Mouse (Mus musculus): ENCODE data around the gene Wnt9a. TPM values are rescaled to one million over a fixed set of nuclear protein-coding genes. Genes with fewer than 3 reads are reported as not detected.

Wnt9a gene
- polyA plus RNA-seq, 1 experiment from 2014 or later = 1.6 TPM

- H3K4me1 ChIP-seq (ENCODE audit: insufficient read depth, low read length) = peaks cover 24% of the 10 kb centered on the region
- H3K4me3 ChIP-seq (ENCODE audit: low read length) = no peak overlapping the region
- ATAC-seq (ENCODE audit: low FRiP score, low TSS enrichment) = peak; percentile 29; the same call in 1 of the 2 replicates
- H3K4me2 ChIP-seq (replicated peaks; ENCODE audit: low read depth, low read length) = no peak overlapping the region
- H3K36me3 ChIP-seq (ENCODE audit: insufficient read depth, low read length) = no peaks in the 10 kb centered on the region
- no peaks in the 10 kb centered on the region for H3K9me3 ChIP-seq (ENCODE audit: low read length)
- H3K27ac ChIP-seq (ENCODE audit: low read length) = no peak overlapping the region
- WGBS = 46% methylated on average over 5 of the region's 5 CpGs
- H3K9ac ChIP-seq (replicated peaks; ENCODE audit: low read length) = no peak overlapping the region
- H3K27me3 ChIP-seq (ENCODE audit: insufficient read depth, low read length) = no peaks in the 10 kb centered on the region
Measured at GRCm38 (mm10) chr11:59330560-59330959, 23.8 kb downstream of the Wnt9a start.

GRCm38 (mm10) chr11:59331167-59331869, 24.6 kb downstream of the Wnt9a start:
- Histone ChIP-seq H3K4me1 (ENCODE audit: insufficient read depth, low read length) (peaks cover 24% of the 10 kb centered on the region), H3K36me3 (ENCODE audit: insufficient read depth, low read length) (no peaks in the 10 kb centered on the region), H3K9me3 (ENCODE audit: low read length) (no peaks in the 10 kb centered on the region), H3K27ac (ENCODE audit: low read length) (no peak overlapping the region), H3K4me3 (ENCODE audit: low read length) (no peak overlapping the region), H3K9ac (replicated peaks; ENCODE audit: low read length) (no peak overlapping the region), H3K4me2 (replicated peaks; ENCODE audit: low read depth, low read length) (no peak overlapping the region), H3K27me3 (ENCODE audit: insufficient read depth, low read length) (no peaks in the 10 kb centered on the region)
- ATAC-seq (ENCODE audit: low FRiP score, low TSS enrichment) = peak; percentile 26
- 83% methylated on average over 16 of the region's 16 CpGs for WGBS

- WGBS = 28% methylated on average over 9 of the region's 9 CpGs
- H3K9me3 ChIP-seq (ENCODE audit: low read length) = no peaks in the 10 kb centered on the region
- H3K36me3 ChIP-seq (ENCODE audit: insufficient read depth, low read length) = no peaks in the 10 kb centered on the region
- no peak overlapping the region for H3K4me2 ChIP-seq (replicated peaks; ENCODE audit: low read depth, low read length)
- H3K27me3 ChIP-seq (ENCODE audit: insufficient read depth, low read length) = no peaks in the 10 kb centered on the region
- peaks cover 25% of the 10 kb centered on the region for H3K4me1 ChIP-seq (ENCODE audit: insufficient read depth, low read length)
- no peak overlapping the region for H3K9ac ChIP-seq (replicated peaks; ENCODE audit: low read length)
- H3K27ac ChIP-seq (ENCODE audit: low read length) = no peak overlapping the region
- no peak overlapping the region for H3K4me3 ChIP-seq (ENCODE audit: low read length)
- no peak for ATAC-seq (ENCODE audit: low FRiP score, low TSS enrichment)
Measured at GRCm38 (mm10) chr11:59332938-59333337, 26.2 kb downstream of the Wnt9a start.

GRCm38 (mm10) chr11:59335150-59335549, 28.4 kb downstream of the Wnt9a start:
- Histone ChIP-seq H3K4me2 (replicated peaks; ENCODE audit: low read depth, low read length) (no peak overlapping the region), H3K9me3 (ENCODE audit: low read length) (no peaks in the 10 kb centered on the region), H3K9ac (replicated peaks; ENCODE audit: low read length) (no peak overlapping the region), H3K4me3 (ENCODE audit: low read length) (no peak overlapping the region), H3K36me3 (ENCODE audit: insufficient read depth, low read length) (no peaks in the 10 kb centered on the region), H3K27me3 (ENCODE audit: insufficient read depth, low read length) (no peaks in the 10 kb centered on the region), H3K27ac (ENCODE audit: low read length) (no peak overlapping the region), H3K4me1 (ENCODE audit: insufficient read depth, low read length) (peaks cover 14% of the 10 kb centered on the region; the same call in 1 of the 2 replicates)
- no peak for ATAC-seq (ENCODE audit: low FRiP score, low TSS enrichment)
- 81% methylated on average over 4 of the region's 4 CpGs for WGBS

- no peak overlapping the region for H3K27ac ChIP-seq (ENCODE audit: low read length)
- H3K9ac ChIP-seq (replicated peaks; ENCODE audit: low read length) = no peak overlapping the region
- H3K4me3 ChIP-seq (ENCODE audit: low read length) = no peak overlapping the region
- WGBS = 50% methylated on average over 2 of the region's 2 CpGs
- no peak for ATAC-seq (ENCODE audit: low FRiP score, low TSS enrichment)
- no peaks in the 10 kb centered on the region for H3K36me3 ChIP-seq (ENCODE audit: insufficient read depth, low read length)
- no peaks in the 10 kb centered on the region for H3K27me3 ChIP-seq (ENCODE audit: insufficient read depth, low read length)
- no peak overlapping the region for H3K4me2 ChIP-seq (replicated peaks; ENCODE audit: low read depth, low read length)
- peaks cover 12% of the 10 kb centered on the region; the same call in 1 of the 2 replicates for H3K4me1 ChIP-seq (ENCODE audit: insufficient read depth, low read length)
- no peaks in the 10 kb centered on the region for H3K9me3 ChIP-seq (ENCODE audit: low read length)
Measured at GRCm38 (mm10) chr11:59335942-59336341, 29.2 kb downstream of the Wnt9a start.

GRCm38 (mm10) chr11:59336381-59336780, 29.7 kb downstream of the Wnt9a start:
- Histone ChIP-seq H3K27ac (ENCODE audit: low read length) (no peak overlapping the region), H3K4me3 (ENCODE audit: low read length) (no peak overlapping the region), H3K9me3 (ENCODE audit: low read length) (no peaks in the 10 kb centered on the region), H3K4me1 (ENCODE audit: insufficient read depth, low read length) (peaks cover 12% of the 10 kb centered on the region; the same call in 1 of the 2 replicates), H3K36me3 (ENCODE audit: insufficient read depth, low read length) (no peaks in the 10 kb centered on the region), H3K9ac (replicated peaks; ENCODE audit: low read length) (no peak overlapping the region), H3K4me2 (replicated peaks; ENCODE audit: low read depth, low read length) (no peak overlapping the region), H3K27me3 (ENCODE audit: insufficient read depth, low read length) (no peaks in the 10 kb centered on the region)
- 12% methylated on average over 1 of the region's 1 CpGs for WGBS
- peak; percentile 41; the same call in 1 of the 2 replicates for ATAC-seq (ENCODE audit: low FRiP score, low TSS enrichment)

- no peak; the same call in 1 of the 2 replicates for ATAC-seq (ENCODE audit: low FRiP score, low TSS enrichment)
- Histone ChIP-seq H3K4me1 (ENCODE audit: insufficient read depth, low read length) (peaks cover 7% of the 10 kb centered on the region; the same call in 1 of the 2 replicates), H3K9ac (replicated peaks; ENCODE audit: low read length) (no peak overlapping the region), H3K4me3 (ENCODE audit: low read length) (no peak overlapping the region), H3K36me3 (ENCODE audit: insufficient read depth, low read length) (no peaks in the 10 kb centered on the region), H3K9me3 (ENCODE audit: low read length) (no peaks in the 10 kb centered on the region), H3K4me2 (replicated peaks; ENCODE audit: low read depth, low read length) (no peak overlapping the region), H3K27me3 (ENCODE audit: insufficient read depth, low read length) (no peaks in the 10 kb centered on the region), H3K27ac (ENCODE audit: low read length) (no peak overlapping the region)
- 51% methylated on average over 13 of the region's 13 CpGs for WGBS
Measured at GRCm38 (mm10) chr11:59337955-59338735, 31.4 kb downstream of the Wnt9a start.

GRCm38 (mm10) chr11:59338736-59339120, 32.0 kb downstream of the Wnt9a start:
- Histone ChIP-seq H3K27me3 (ENCODE audit: insufficient read depth, low read length) (no peaks in the 10 kb centered on the region), H3K4me2 (replicated peaks; ENCODE audit: low read depth, low read length) (no peak overlapping the region), H3K27ac (ENCODE audit: low read length) (no peak overlapping the region), H3K9me3 (ENCODE audit: low read length) (no peaks in the 10 kb centered on the region), H3K4me3 (ENCODE audit: low read length) (no peak overlapping the region), H3K36me3 (ENCODE audit: insufficient read depth, low read length) (no peaks in the 10 kb centered on the region), H3K4me1 (ENCODE audit: insufficient read depth, low read length) (0 out of 2 replicates have a peak, but pooled peaks cover 5% of the 10 kb centered on the region), H3K9ac (replicated peaks; ENCODE audit: low read length) (no peak overlapping the region)
- ATAC-seq (ENCODE audit: low FRiP score, low TSS enrichment) = no peak
- 92% methylated on average over 2 of the region's 2 CpGs for WGBS

GRCm38 (mm10) chr11:59342956-59343355, 36.2 kb downstream of the Wnt9a start:
- 81% methylated on average over 5 of the region's 5 CpGs for WGBS

More at GRCm38 (mm10) chr11:59342956-59343355, 36.2 kb downstream of the Wnt9a start:
- H3K4me2 ChIP-seq (replicated peaks; ENCODE audit: low read depth, low read length) = no peak overlapping the region
- no peaks in the 10 kb centered on the region for H3K36me3 ChIP-seq (ENCODE audit: insufficient read depth, low read length)
- H3K4me3 ChIP-seq (ENCODE audit: low read length) = no peak overlapping the region
- H3K4me1 ChIP-seq (ENCODE audit: insufficient read depth, low read length) = peaks cover 10% of the 10 kb centered on the region
- ATAC-seq (ENCODE audit: low FRiP score, low TSS enrichment) = no peak
- H3K27me3 ChIP-seq (ENCODE audit: insufficient read depth, low read length) = no peaks in the 10 kb centered on the region
- no peak overlapping the region for H3K27ac ChIP-seq (ENCODE audit: low read length)
- H3K9me3 ChIP-seq (ENCODE audit: low read length) = no peaks in the 10 kb centered on the region
- no peak overlapping the region for H3K9ac ChIP-seq (replicated peaks; ENCODE audit: low read length)

Data from kidney, embryonic 16.5 days (tissue).